Mouse (Mus musculus): ENCODE data around the gene Csf3r. TPM values are rescaled to one million over a fixed set of nuclear protein-coding genes. Genes with fewer than 3 reads are reported as not detected.
A peak's percentile ranks its signal among the peaks of the same experiment; 100 is the strongest.

The Csf3r gene
- polyA plus RNA-seq, 1 experiment from 2014 or later: 0.76 TPM

- Histone ChIP-seq H3K9me3 (ENCODE audit: control insufficient read depth, low read length) (no peaks in the 10 kb centered on the region), H3K4me2 (replicated peaks) (no peak overlapping the region), H3K9ac (no peak overlapping the region), H3K27ac (no peak overlapping the region), H3K27me3 (ENCODE audit: control insufficient read depth, insufficient read depth, low read length) (no peaks in the 10 kb centered on the region), H3K4me1 (replicated peaks; ENCODE audit: control insufficient read depth, insufficient read depth, low read length) (no peaks in the 10 kb centered on the region), H3K36me3 (replicated peaks; ENCODE audit: control insufficient read depth, insufficient read depth) (no peaks in the 10 kb centered on the region), H3K4me3 (replicated peaks; ENCODE audit: low read length) (no peak overlapping the region)
- ATAC-seq (ENCODE audit: low FRiP score) (no peak), DNase-seq (ENCODE audit: low spot score) (no peak)
- 88% methylated on average over 5 of the region's 5 CpGs for WGBS
Measured at GRCm38 (mm10) chr4:126035413-126035812, 11.1 kb downstream of the Csf3r start.

- peaks cover 10% of the 10 kb centered on the region for H3K4me1 ChIP-seq (replicated peaks; ENCODE audit: control insufficient read depth, insufficient read depth, low read length)
- peak within 1 kb of the TSS; percentile 81 for H3K27ac ChIP-seq
- peak; percentile 89 for DNase-seq (ENCODE audit: low spot score)
- H3K36me3 ChIP-seq (replicated peaks; ENCODE audit: control insufficient read depth, insufficient read depth): peaks cover 33% of the 10 kb centered on the region
- H3K27me3 ChIP-seq (ENCODE audit: control insufficient read depth, insufficient read depth, low read length): no peaks in the 10 kb centered on the region
- H3K4me3 ChIP-seq (replicated peaks; ENCODE audit: low read length): peak within 1 kb of the TSS; percentile 83
- H3K9ac ChIP-seq: peak within 1 kb of the TSS; percentile 83
- ATAC-seq (ENCODE audit: low FRiP score): peak; percentile 92
- peak within 1 kb of the TSS; percentile 92 for H3K4me2 ChIP-seq (replicated peaks)
- WGBS: under 1% methylated on average over 56 of the region's 56 CpGs
- H3K9me3 ChIP-seq (ENCODE audit: control insufficient read depth, low read length): no peaks in the 10 kb centered on the region
Measured at GRCm38 (mm10) chr4:126046851-126047585, 22.7 kb downstream of the Csf3r start, which contains the start of gene Mrps15. Gene Mrps15 (plus strand): TSS chr4:126046925.

GRCm38 (mm10) chr4:126051617-126052016, 27.3 kb downstream of the Csf3r start:
- Histone ChIP-seq H3K9me3 (ENCODE audit: control insufficient read depth, low read length) (no peaks in the 10 kb centered on the region), H3K36me3 (replicated peaks; ENCODE audit: control insufficient read depth, insufficient read depth) (peaks cover 78% of the 10 kb centered on the region), H3K9ac (no peak overlapping the region), H3K4me1 (replicated peaks; ENCODE audit: control insufficient read depth, insufficient read depth, low read length) (peaks cover 10% of the 10 kb centered on the region), H3K4me2 (replicated peaks) (no peak overlapping the region), H3K27me3 (ENCODE audit: control insufficient read depth, insufficient read depth, low read length) (no peaks in the 10 kb centered on the region), H3K4me3 (replicated peaks; ENCODE audit: low read length) (no peak overlapping the region), H3K27ac (no peak overlapping the region)
- DNase-seq (ENCODE audit: low spot score) (no peak), ATAC-seq (ENCODE audit: low FRiP score) (no peak)
- 90% methylated on average over 7 of the region's 7 CpGs for whole genome bisulfite sequencing

GRCm38 (mm10) chr4:126057207-126058133, 33.1 kb downstream of the Csf3r start:
- ATAC-seq (ENCODE audit: low FRiP score) (no peak), DNase-seq (ENCODE audit: low spot score) (peak; percentile 26)
- Histone ChIP-seq H3K9ac (peak overlapping the region; percentile 61), H3K4me1 (replicated peaks; ENCODE audit: control insufficient read depth, insufficient read depth, low read length) (peaks cover 11% of the 10 kb centered on the region), H3K27me3 (ENCODE audit: control insufficient read depth, insufficient read depth, low read length) (no peaks in the 10 kb centered on the region), H3K4me2 (replicated peaks) (peak overlapping the region; percentile 83), H3K4me3 (replicated peaks; ENCODE audit: low read length) (peak overlapping the region; percentile 73), H3K36me3 (replicated peaks; ENCODE audit: control insufficient read depth, insufficient read depth) (peaks cover 41% of the 10 kb centered on the region), H3K27ac (no peak overlapping the region), H3K9me3 (ENCODE audit: control insufficient read depth, low read length) (no peaks in the 10 kb centered on the region)
- 18% methylated on average over 19 of the region's 19 CpGs for WGBS

- H3K9ac ChIP-seq: peak within 1 kb of the TSS; percentile 84
- ATAC-seq (ENCODE audit: low FRiP score): peak; percentile 97
- H3K4me3 ChIP-seq (replicated peaks; ENCODE audit: low read length): peak within 1 kb of the TSS; percentile 73
- no peaks in the 10 kb centered on the region for H3K27me3 ChIP-seq (ENCODE audit: control insufficient read depth, insufficient read depth, low read length)
- H3K4me2 ChIP-seq (replicated peaks): peak within 1 kb of the TSS; percentile 83
- H3K4me1 ChIP-seq (replicated peaks; ENCODE audit: control insufficient read depth, insufficient read depth, low read length): peaks cover 11% of the 10 kb centered on the region
- DNase-seq (ENCODE audit: low spot score): peak; percentile 95
- no peaks in the 10 kb centered on the region for H3K9me3 ChIP-seq (ENCODE audit: control insufficient read depth, low read length)
- H3K27ac ChIP-seq: peak within 1 kb of the TSS; percentile 36; the same call in 1 of the 2 replicates
- H3K36me3 ChIP-seq (replicated peaks; ENCODE audit: control insufficient read depth, insufficient read depth): peaks cover 35% of the 10 kb centered on the region
- WGBS: under 1% methylated on average over 57 of the region's 57 CpGs
Measured at GRCm38 (mm10) chr4:126058134-126058996, 34.0 kb downstream of the Csf3r start, which contains the start of gene Oscp1. Gene Oscp1 (plus strand): TSS chr4:126058565.

GRCm38 (mm10) chr4:126058997-126059362, 34.6 kb downstream of the Csf3r start:
- ATAC-seq (ENCODE audit: low FRiP score) (no peak), DNase-seq (ENCODE audit: low spot score) (no peak)
- WGBS: 33% methylated on average over 9 of the region's 9 CpGs
- Histone ChIP-seq H3K4me3 (replicated peaks; ENCODE audit: low read length) (peak overlapping the region; percentile 73), H3K36me3 (replicated peaks; ENCODE audit: control insufficient read depth, insufficient read depth) (peaks cover 30% of the 10 kb centered on the region), H3K4me2 (replicated peaks) (peak overlapping the region; percentile 83), H3K27ac (no peak overlapping the region), H3K9me3 (ENCODE audit: control insufficient read depth, low read length) (no peaks in the 10 kb centered on the region), H3K9ac (peak overlapping the region; percentile 84), H3K4me1 (replicated peaks; ENCODE audit: control insufficient read depth, insufficient read depth, low read length) (peaks cover 11% of the 10 kb centered on the region), H3K27me3 (ENCODE audit: control insufficient read depth, insufficient read depth, low read length) (no peaks in the 10 kb centered on the region)

- no peak for ATAC-seq (ENCODE audit: low FRiP score)
- 37% methylated on average over 1 of the region's 1 CpGs for WGBS
Measured at GRCm38 (mm10) chr4:126062856-126063255, 38.5 kb downstream of the Csf3r start.

GRCm38 (mm10) chr4:126065241-126065640, 40.9 kb downstream of the Csf3r start:
- no peak overlapping the region for H3K4me2 ChIP-seq (replicated peaks)
- H3K27me3 ChIP-seq (ENCODE audit: control insufficient read depth, insufficient read depth, low read length): no peaks in the 10 kb centered on the region
- DNase-seq (ENCODE audit: low spot score): no peak
- no peaks in the 10 kb centered on the region for H3K9me3 ChIP-seq (ENCODE audit: control insufficient read depth, low read length)
- no peak overlapping the region for H3K4me3 ChIP-seq (replicated peaks; ENCODE audit: low read length)
- no peak for ATAC-seq (ENCODE audit: low FRiP score)
- no peak overlapping the region for H3K27ac ChIP-seq
- no peaks in the 10 kb centered on the region for H3K4me1 ChIP-seq (replicated peaks; ENCODE audit: control insufficient read depth, insufficient read depth, low read length)
- 0 out of 2 replicates have a peak, but pooled peaks cover 3% of the 10 kb centered on the region for H3K36me3 ChIP-seq (replicated peaks; ENCODE audit: control insufficient read depth, insufficient read depth)
- 88% methylated on average over 7 of the region's 7 CpGs for WGBS
- no peak overlapping the region for H3K9ac ChIP-seq

More at GRCm38 (mm10) chr4:126062856-126063255, 38.5 kb downstream of the Csf3r start:
- H3K27me3 ChIP-seq (ENCODE audit: control insufficient read depth, insufficient read depth, low read length): no peaks in the 10 kb centered on the region
- H3K36me3 ChIP-seq (replicated peaks; ENCODE audit: control insufficient read depth, insufficient read depth): 0 out of 2 replicates have a peak, but pooled peaks cover 3% of the 10 kb centered on the region
- H3K4me1 ChIP-seq (replicated peaks; ENCODE audit: control insufficient read depth, insufficient read depth, low read length): peaks cover 8% of the 10 kb centered on the region
- no peak overlapping the region for H3K9ac ChIP-seq
- no peak overlapping the region for H3K4me3 ChIP-seq (replicated peaks; ENCODE audit: low read length)
- H3K27ac ChIP-seq: no peak overlapping the region
- H3K4me2 ChIP-seq (replicated peaks): no peak overlapping the region
- DNase-seq (ENCODE audit: low spot score): no peak
- no peaks in the 10 kb centered on the region for H3K9me3 ChIP-seq (ENCODE audit: control insufficient read depth, low read length)
